Mouse (Mus musculus) spleen, adult 18-20 months (tissue): ENCODE results near the gene Defb22.

Experiments
- DNase-seq, 2 experiments: peaks; one replicate each; pipeline ENCODE4 v3.0.0; 2022; ENCODE audit warnings: mixed read lengths in 2 of 2

Gene Defb22

GRCm38 (mm10) chr2:152490038-152490437 lies at the start of gene Defb22:
TSS of gene Defb22 (minus strand) at chr2:152490138.
- no peak for DNase-seq

GRCm38 (mm10) chr2:152517981-152518380 lies 28.0 kb upstream of the Defb22 start, which contains the start of gene Defb28:
TSS of gene Defb28 (plus strand) at chr2:152518255.
- no peak for DNase-seq

- no peak for DNase-seq
Measured at GRCm38 (mm10) chr2:152516084-152516483, 26.1 kb upstream of the Defb22 start.

GRCm38 (mm10) chr2:152511592-152511991 lies 21.7 kb upstream of the Defb22 start, which contains the start of gene Defb26:
TSS of gene Defb26 (minus strand) at chr2:152511692.
- DNase-seq = no peak

- DNase-seq = no peak
Measured at GRCm38 (mm10) chr2:152503950-152504349, 14.0 kb upstream of the Defb22 start.

GRCm38 (mm10) chr2:152500863-152501229 lies 10.9 kb upstream of the Defb22 start:
- DNase-seq = no peak

GRCm38 (mm10) chr2:152500204-152500862 lies 10.4 kb upstream of the Defb22 start:
- no peak for DNase-seq

GRCm38 (mm10) chr2:152498020-152498419 lies 8.1 kb upstream of the Defb22 start:
- DNase-seq = no peak

GRCm38 (mm10) chr2:152493151-152493550 lies 3.2 kb upstream of the Defb22 start:
- DNase-seq = no peak

- DNase-seq = no peak
Measured at GRCm38 (mm10) chr2:152487024-152487423, 2.9 kb downstream of the Defb22 start.

GRCm38 (mm10) chr2:152481726-152482125 lies 8.2 kb downstream of the Defb22 start:
- no peak for DNase-seq

- no peak for DNase-seq
Measured at GRCm38 (mm10) chr2:152480881-152481280, 9.1 kb downstream of the Defb22 start.

- DNase-seq = no peak
Measured at GRCm38 (mm10) chr2:152476763-152477162, 13.2 kb downstream of the Defb22 start, which contains the start of gene Defb20. TSS of gene Defb20 (plus strand) at chr2:152477063.

- no peak for DNase-seq
Measured at GRCm38 (mm10) chr2:152472434-152472833, 17.5 kb downstream of the Defb22 start.

GRCm38 (mm10) chr2:152470973-152471372 lies 19.0 kb downstream of the Defb22 start:
- peak in 1 of 2 experiments; percentile 13 for DNase-seq

- DNase-seq = no peak
Measured at GRCm38 (mm10) chr2:152464570-152465150, 25.3 kb downstream of the Defb22 start, which contains the start of gene Defb23. TSS of gene Defb23 (minus strand) at chr2:152464620.

- DNase-seq = no peak
Measured at GRCm38 (mm10) chr2:152459241-152459640, 30.7 kb downstream of the Defb22 start.

- DNase-seq = no peak
Measured at GRCm38 (mm10) chr2:152452101-152452781, 37.7 kb downstream of the Defb22 start.

GRCm38 (mm10) chr2:152450241-152450640 lies 39.7 kb downstream of the Defb22 start:
- DNase-seq = peak in 1 of 2 experiments; percentile 32

- DNase-seq = no peak
Measured at GRCm38 (mm10) chr2:152447461-152447860, 42.5 kb downstream of the Defb22 start.

- DNase-seq = no peak
Measured at GRCm38 (mm10) chr2:152446642-152447041, 43.3 kb downstream of the Defb22 start.

- no peak for DNase-seq
Measured at GRCm38 (mm10) chr2:152443281-152443680, 46.7 kb downstream of the Defb22 start.

GRCm38 (mm10) chr2:152442322-152442721 lies 47.6 kb downstream of the Defb22 start:
- no peak for DNase-seq

GRCm38 (mm10) chr2:152439833-152440232 lies 50.1 kb downstream of the Defb22 start:
- no peak for DNase-seq
